Mouse (Mus musculus) brain, embryonic 14.5 days (tissue): ENCODE results near the gene Zfp827.

Experiments used
- CTCF ChIP-seq: fragments of 200-500 bp; IDR thresholded peaks from 2 replicates; pipeline ENCODE4 v1.5.1; 2012; ENCODE audit warnings: inconsistent platforms, mild to moderate bottlenecking, moderate library complexity, borderline replicate concordance; ENCODE audit not compliant: insufficient read depth, insufficient read length; ENCODE audit errors: extremely low read depth
- POLR2A ChIP-seq: fragments of 200-500 bp; IDR thresholded peaks from 2 replicates; pipeline ENCODE4 v1.6.1; 2012; ENCODE audit warnings: mild to moderate bottlenecking, inconsistent platforms, borderline replicate concordance; ENCODE audit not compliant: poor library complexity, insufficient read depth, insufficient read length, severe bottlenecking; ENCODE audit errors: extremely low read depth

DNA sequence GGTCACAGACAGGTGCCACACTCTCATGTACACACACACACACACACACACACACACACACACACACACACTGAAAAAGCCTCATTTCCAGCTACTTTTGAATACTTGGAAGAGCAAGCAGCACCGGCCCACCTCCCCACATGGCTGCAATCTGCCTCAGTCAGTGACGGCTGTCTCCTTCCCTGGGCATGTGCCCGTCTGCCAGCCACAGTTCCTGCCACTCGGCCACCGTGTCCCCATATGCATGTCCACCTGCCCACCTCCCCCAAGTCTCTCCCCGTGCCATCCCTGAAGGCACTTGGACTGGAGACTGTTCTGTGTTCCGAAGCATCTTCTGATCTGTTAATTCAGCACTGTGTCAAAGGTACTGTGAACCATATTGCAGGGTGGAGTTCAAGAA, 9.8 kb downstream of the Zfp827 start:
- TF ChIP-seq POLR2A = no peak
- no peak for TF ChIP-seq CTCF
